Mouse (Mus musculus) embryonic facial prominence, embryonic 10.5 days (tissue): ENCODE data around the gene Aldh3b3. TPM values are rescaled to one million over a fixed set of nuclear protein-coding genes. Genes with fewer than 3 reads are reported as not detected.

Source experiments
- DNase-seq: peaks from one replicate; pipeline ENCODE4 v3.0.0-alpha.2; 2017; ENCODE audit warnings: low spot score
- H3K27ac ChIP-seq: fragments of 300-500 bp; sonication (generic); replicated peaks from 2 replicates; pipeline ENCODE4 v1.5.1; 2016; ENCODE audit warnings: mild to moderate bottlenecking
- H3K27me3 ChIP-seq: fragments of 300-500 bp; sonication (generic); replicated peaks from 2 replicates; pipeline ENCODE4 v1.6.1; 2016; ENCODE audit warnings: low read depth, mild to moderate bottlenecking; ENCODE audit not compliant: poor library complexity, severe bottlenecking
- H3K36me3 ChIP-seq: fragments of 300-500 bp; sonication (generic); replicated peaks from 2 replicates; pipeline ENCODE4 v1.6.1; 2016; ENCODE audit warnings: mild to moderate bottlenecking, moderate library complexity
- H3K4me1 ChIP-seq: fragments of 300-500 bp; sonication (generic); 2 replicates; pipeline ENCODE4 v1.6.1; 2016
- H3K4me3 ChIP-seq: fragments of 300-500 bp; sonication (generic); 2 replicates; pipeline ENCODE4 v1.5.1; 2016; ENCODE audit warnings: mild to moderate bottlenecking, moderate library complexity
- H3K9me3 ChIP-seq: fragments of 300-500 bp; sonication (generic); 2 replicates; pipeline ENCODE4 v1.6.1; 2016; ENCODE audit warnings: mild to moderate bottlenecking
- WGBS: fragments of 180-500 bp; shearing (Covaris S2); methylation state at CpG from one replicate; pipeline ENCODE4 v1.1.7; 2016; 5-methylcytosine and 5-hydroxymethylcytosine counted together
- polyA plus RNA-seq: library from polyadenylated mRNA; unstranded; fragments of >200 nt; fragmentation: Nextera tagmentation; extraction: Ambion mirVana; gene quantifications from 2 replicates; pipeline ENCODE4 v1.2.1, GENCODE M21; 2016

The Aldh3b3 gene
- polyA plus RNA-seq, 1 experiment from 2014 or later: not detected

GRCm38 (mm10) chr19:4015635-4016034, 57.2 kb downstream of the Aldh3b3 start:
- no peak for DNase-seq
- H3K36me3 ChIP-seq: peaks cover 4% of the 10 kb centered on the region
- 54% methylated on average over 5 of the region's 5 CpGs for WGBS
- peaks cover 44% of the 10 kb centered on the region for H3K4me1 ChIP-seq
- H3K4me3 ChIP-seq: no peak overlapping the region
- H3K9me3 ChIP-seq: no peaks in the 10 kb centered on the region
- no peak overlapping the region for H3K27ac ChIP-seq
- no peaks in the 10 kb centered on the region for H3K27me3 ChIP-seq

- 64% methylated on average over 10 of the region's 10 CpGs for WGBS
- no peaks in the 10 kb centered on the region for H3K9me3 ChIP-seq
- no peaks in the 10 kb centered on the region for H3K36me3 ChIP-seq
- no peaks in the 10 kb centered on the region for H3K27me3 ChIP-seq
- H3K4me3 ChIP-seq: no peak overlapping the region
- DNase-seq: no peak
- no peak overlapping the region for H3K27ac ChIP-seq
- H3K4me1 ChIP-seq: peaks cover 31% of the 10 kb centered on the region
Observed at GRCm38 (mm10) chr19:4017921-4018587, 59.6 kb downstream of the Aldh3b3 start.

- H3K27me3 ChIP-seq: no peaks in the 10 kb centered on the region
- peaks cover 23% of the 10 kb centered on the region; the same call in 1 of the 2 replicates for H3K4me1 ChIP-seq
- peak; percentile 70 for DNase-seq
- no peaks in the 10 kb centered on the region for H3K36me3 ChIP-seq
- H3K4me3 ChIP-seq: no peak overlapping the region
- no peaks in the 10 kb centered on the region for H3K9me3 ChIP-seq
- 37% methylated on average over 18 of the region's 18 CpGs for whole genome bisulfite sequencing
- H3K27ac ChIP-seq: peak overlapping the region; percentile 57
Observed at GRCm38 (mm10) chr19:4018743-4019583, 60.5 kb downstream of the Aldh3b3 start.

Other genes with a start within 250 kb of the Aldh3b3 start
- gene Kmt5b, start 191.2 kb upstream of the Aldh3b3 start, polyA plus RNA-seq: 29.4 and 31.2 TPM in 2 replicates
- gene Chka, start 106.9 kb upstream of the Aldh3b3 start, polyA plus RNA-seq: 50.0 and 51.8 TPM in 2 replicates
- 28.0 and 28.8 TPM in 2 replicates for gene Tcirg1, start 51.5 kb upstream of the Aldh3b3 start, polyA plus RNA-seq
- 250 and 258 TPM in 2 replicates for gene Ndufs8, start 45.9 kb upstream of the Aldh3b3 start, polyA plus RNA-seq
- 0.48 and 0.81 TPM in 2 replicates for gene Aldh3b1, start 28.8 kb upstream of the Aldh3b3 start, polyA plus RNA-seq
- 7.3 and 8.4 TPM in 2 replicates for gene Unc93b1, start 23.5 kb upstream of the Aldh3b3 start, polyA plus RNA-seq
- gene Aldh3b2, start 13.7 kb downstream of the Aldh3b3 start, polyA plus RNA-seq: 1.1 and 1.2 TPM in 2 replicates
- 3.1 and 3.2 TPM in 2 replicates for gene Acy3, start 27.9 kb downstream of the Aldh3b3 start, polyA plus RNA-seq
- gene Tbx10, start 34.1 kb downstream of the Aldh3b3 start, polyA plus RNA-seq: 0.21 and 1.0 TPM in 2 replicates
- 30.6 and 31.6 TPM in 2 replicates for gene Nudt8, start 41.9 kb downstream of the Aldh3b3 start, polyA plus RNA-seq
- 4.5 and 4.6 TPM in 2 replicates for gene Gm49405, start 42.0 kb downstream of the Aldh3b3 start, polyA plus RNA-seq
- gene Doc2g, start 44.7 kb downstream of the Aldh3b3 start, polyA plus RNA-seq: 4.7 and 5.7 TPM in 2 replicates
- gene Ndufv1, start 54.2 kb downstream of the Aldh3b3 start, polyA plus RNA-seq: 211 and 217 TPM in 2 replicates
- gene Gstp1, start 79.3 kb downstream of the Aldh3b3 start, polyA plus RNA-seq: 456 and 458 TPM in 2 replicates
- gene Gstp2, start 87.4 kb downstream of the Aldh3b3 start, polyA plus RNA-seq: 3.7 and 9.1 TPM in 2 replicates
- not detected in 2 replicates for gene Gstp3, start 100.9 kb downstream of the Aldh3b3 start, polyA plus RNA-seq
- gene Cabp2, start 122.9 kb downstream of the Aldh3b3 start, polyA plus RNA-seq: not detected in 2 replicates
- gene Cdk2ap2, start 138.5 kb downstream of the Aldh3b3 start, polyA plus RNA-seq: 77.2 and 80.2 TPM in 2 replicates
- 9.9 and 11.0 TPM in 2 replicates for gene Pitpnm1, start 141.4 kb downstream of the Aldh3b3 start, polyA plus RNA-seq
- gene Aip, start 167.2 kb downstream of the Aldh3b3 start, polyA plus RNA-seq: 70.9 and 71.1 TPM in 2 replicates
- gene Gpr152, start 181.1 kb downstream of the Aldh3b3 start, polyA plus RNA-seq: not detected in 2 replicates
- 0.14 TPM in 1 of 2 replicates, not detected in the other for gene Cabp4, start 185.4 kb downstream of the Aldh3b3 start, polyA plus RNA-seq
- 130 and 134 TPM in 2 replicates for gene Coro1b, start 190.0 kb downstream of the Aldh3b3 start, polyA plus RNA-seq
- gene Ptprcap, start 195.0 kb downstream of the Aldh3b3 start, polyA plus RNA-seq: 0.58 TPM in 1 of 2 replicates, not detected in the other
- gene Rps6kb2, start 204.7 kb downstream of the Aldh3b3 start, polyA plus RNA-seq: 66.1 and 68.5 TPM in 2 replicates
- gene Carns1, start 216.8 kb downstream of the Aldh3b3 start, polyA plus RNA-seq: 2.7 and 4.4 TPM in 2 replicates
- gene Tbc1d10c, start 232.6 kb downstream of the Aldh3b3 start, polyA plus RNA-seq: 0.57 and 1.4 TPM in 2 replicates
- 1,000 and 1,025 TPM in 2 replicates for gene Ppp1ca, start 233.4 kb downstream of the Aldh3b3 start, polyA plus RNA-seq
- gene Rad9a, start 243.0 kb downstream of the Aldh3b3 start, polyA plus RNA-seq: 58.1 and 58.2 TPM in 2 replicates